Mouse (Mus musculus) limb, embryonic 14.5 days (tissue): ENCODE measurements around the gene Gpr37. TPM values are rescaled to one million over a fixed set of nuclear protein-coding genes. Genes with fewer than 3 reads are reported as not detected.

ENCODE experiments used
- ATAC-seq: fragments of 200-750 bp; cut with Nextera tagmentation; 2 replicates; pipeline ENCODE4 v1.8.0; 2017; ENCODE audit warnings: low read depth, moderate number of reproducible peaks, moderate TSS enrichment; ENCODE audit not compliant: low FRiP score
- DNase-seq: peaks from one replicate; pipeline ENCODE4 v3.0.0-alpha.2; 2015; ENCODE audit warnings: low spot score
- H3K27ac ChIP-seq: fragments of 300-500 bp; sonication (generic); replicated peaks from 2 replicates; pipeline ENCODE4 v1.5.1; 2014; ENCODE audit warnings: low read depth, mild to moderate bottlenecking, low read length, moderate library complexity, mixed read lengths
- H3K27me3 ChIP-seq: fragments of 300-500 bp; sonication (generic); 2 replicates; pipeline ENCODE4 v1.6.1; 2014; ENCODE audit warnings: low read length, mixed read lengths; ENCODE audit not compliant: control insufficient read depth, insufficient read depth
- H3K36me3 ChIP-seq: fragments of 300-500 bp; sonication (generic); 2 replicates; pipeline ENCODE4 v1.6.1; 2014; ENCODE audit warnings: mild to moderate bottlenecking, low read length, moderate library complexity, mixed read lengths; ENCODE audit not compliant: control insufficient read depth, insufficient read depth
- H3K4me1 ChIP-seq: fragments of 300-500 bp; sonication (generic); 2 replicates; pipeline ENCODE4 v1.6.1; 2014; ENCODE audit warnings: antibody characterized with exemption, low read length, mixed read lengths; ENCODE audit not compliant: control insufficient read depth, insufficient read depth
- H3K4me2 ChIP-seq: fragments of 300-500 bp; sonication (generic); replicated peaks from 2 replicates; pipeline ENCODE4 v1.6.1; 2014; ENCODE audit warnings: low read depth, mild to moderate bottlenecking, low read length, moderate library complexity; ENCODE audit not compliant: severe bottlenecking
- H3K4me3 ChIP-seq: fragments of 300-500 bp; sonication (generic); replicated peaks from 2 replicates; pipeline ENCODE4 v1.5.1; 2014; ENCODE audit warnings: low read length
- H3K9ac ChIP-seq: fragments of 300-500 bp; sonication (generic); 2 replicates; pipeline ENCODE4 v1.6.1; 2014; ENCODE audit warnings: mild to moderate bottlenecking, low read depth, low read length, moderate library complexity; ENCODE audit not compliant: severe bottlenecking
- H3K9me3 ChIP-seq: fragments of 300-500 bp; sonication (generic); 2 replicates; pipeline ENCODE4 v1.6.1; 2016; ENCODE audit warnings: low read length; ENCODE audit not compliant: control insufficient read depth
- POLR2A ChIP-seq: fragments of 200-500 bp; IDR thresholded peaks from 2 replicates; pipeline ENCODE4 v1.8.0; 2012; ENCODE audit warnings: inconsistent platforms, mild to moderate bottlenecking, moderate library complexity, borderline replicate concordance; ENCODE audit not compliant: insufficient read depth, insufficient read length; ENCODE audit errors: extremely low read depth
- WGBS: fragments of 180-500 bp; shearing (Covaris S2); extraction: QIAGEN DNeasy Blood & Tissue Kit; methylation state at CpG from one replicate; pipeline ENCODE4 v1.1.7; 2014; 5-methylcytosine and 5-hydroxymethylcytosine counted together
- polyA plus RNA-seq, 2 experiments: library from polyadenylated mRNA; depleted of rRNA in 1 of 2; stranded (reverse) in 1 of 2; unstranded in 1 of 2; fragments of >200 nt; fragmentation: Nextera tagmentation in 1 of 2; extraction: Ambion mirVana in 1 of 2; gene quantifications; 2 replicates each; pipeline versions ENCODE4 v1.2.1 to v1.2.3; 2012 to 2014

Gene Gpr37
- polyA plus RNA-seq, 2 experiments = 2.8 to 2.9 TPM

GRCm38 (mm10) chr6:25684391-25684790 is 6.1 kb downstream of the Gpr37 start:
- H3K9ac ChIP-seq = no peak overlapping the region
- no peaks in the 10 kb centered on the region for H3K36me3 ChIP-seq
- no peak for TF ChIP-seq POLR2A
- H3K4me2 ChIP-seq = no peak overlapping the region
- H3K4me1 ChIP-seq = peaks cover 8% of the 10 kb centered on the region
- no peak overlapping the region for H3K4me3 ChIP-seq
- ATAC-seq = no peak
- H3K27ac ChIP-seq = no peak overlapping the region
- H3K9me3 ChIP-seq = no peaks in the 10 kb centered on the region
- DNase-seq = no peak
- whole genome bisulfite sequencing = 79% methylated on average over 2 of the region's 2 CpGs
- H3K27me3 ChIP-seq = peaks cover 17% of the 10 kb centered on the region

- Histone ChIP-seq H3K9ac (no peak overlapping the region), H3K27ac (no peak overlapping the region), H3K9me3 (no peaks in the 10 kb centered on the region), H3K4me2 (no peak overlapping the region), H3K27me3 (no peaks in the 10 kb centered on the region), H3K36me3 (no peaks in the 10 kb centered on the region), H3K4me1 (no peaks in the 10 kb centered on the region), H3K4me3 (no peak overlapping the region)
- 93% methylated on average over 4 of the region's 4 CpGs for WGBS
- ATAC-seq (no peak), DNase-seq (no peak)
- no peak for TF ChIP-seq POLR2A
Observed at GRCm38 (mm10) chr6:25675111-25675510, 15.4 kb downstream of the Gpr37 start.

GRCm38 (mm10) chr6:25673801-25674200 is 16.7 kb downstream of the Gpr37 start:
- DNase-seq (no peak), ATAC-seq (no peak)
- Histone ChIP-seq H3K4me2 (no peak overlapping the region), H3K27me3 (no peaks in the 10 kb centered on the region), H3K4me1 (no peaks in the 10 kb centered on the region), H3K27ac (no peak overlapping the region), H3K9me3 (no peaks in the 10 kb centered on the region), H3K4me3 (no peak overlapping the region), H3K36me3 (no peaks in the 10 kb centered on the region), H3K9ac (no peak overlapping the region)
- WGBS = 78% methylated on average over 3 of the region's 3 CpGs
- no peak for TF ChIP-seq POLR2A

GRCm38 (mm10) chr6:25670150-25670549 is 20.4 kb downstream of the Gpr37 start:
- ATAC-seq = no peak
- Histone ChIP-seq H3K4me3 (no peak overlapping the region), H3K4me1 (no peaks in the 10 kb centered on the region), H3K27ac (no peak overlapping the region), H3K36me3 (no peaks in the 10 kb centered on the region), H3K9ac (no peak overlapping the region), H3K9me3 (no peaks in the 10 kb centered on the region), H3K27me3 (no peaks in the 10 kb centered on the region), H3K4me2 (no peak overlapping the region)
- TF ChIP-seq POLR2A = no peak
- 50% methylated on average over 4 of the region's 4 CpGs for WGBS
- no peak for DNase-seq

GRCm38 (mm10) chr6:25663942-25664341 is 26.6 kb downstream of the Gpr37 start:
- Histone ChIP-seq H3K9me3 (no peaks in the 10 kb centered on the region), H3K9ac (no peak overlapping the region), H3K36me3 (no peaks in the 10 kb centered on the region), H3K4me3 (no peak overlapping the region), H3K27me3 (no peaks in the 10 kb centered on the region), H3K27ac (no peak overlapping the region), H3K4me2 (no peak overlapping the region), H3K4me1 (no peaks in the 10 kb centered on the region)
- ATAC-seq (no peak), DNase-seq (no peak)
- TF ChIP-seq POLR2A = no peak
- 84% methylated on average over 2 of the region's 2 CpGs for WGBS
